Mouse (Mus musculus) heart, postnatal 36 days (tissue): ENCODE results near the gene Hoxb9. TPM values are rescaled to one million over a fixed set of nuclear protein-coding genes. Genes with fewer than 3 reads are reported as not detected.

Experiments used
- DNase-seq, 2 experiments: peaks; one replicate each; pipeline ENCODE4 v3.0.0; 2021 to 2022
- intact Hi-C: fragments of 180-260 bp; cut with DNase I; formaldehyde crosslinking; loops from one replicate; pipeline ENCODE4 v1.15.1; 2025
- total RNA-seq, 2 experiments: library from RNA; stranded (reverse); gene quantifications; 2 replicates each; pipeline ENCODE4 v1.2.3; 2021

Gene Hoxb9
- total RNA-seq, 2 experiments from 2014 or later, result not detected

DNA sequence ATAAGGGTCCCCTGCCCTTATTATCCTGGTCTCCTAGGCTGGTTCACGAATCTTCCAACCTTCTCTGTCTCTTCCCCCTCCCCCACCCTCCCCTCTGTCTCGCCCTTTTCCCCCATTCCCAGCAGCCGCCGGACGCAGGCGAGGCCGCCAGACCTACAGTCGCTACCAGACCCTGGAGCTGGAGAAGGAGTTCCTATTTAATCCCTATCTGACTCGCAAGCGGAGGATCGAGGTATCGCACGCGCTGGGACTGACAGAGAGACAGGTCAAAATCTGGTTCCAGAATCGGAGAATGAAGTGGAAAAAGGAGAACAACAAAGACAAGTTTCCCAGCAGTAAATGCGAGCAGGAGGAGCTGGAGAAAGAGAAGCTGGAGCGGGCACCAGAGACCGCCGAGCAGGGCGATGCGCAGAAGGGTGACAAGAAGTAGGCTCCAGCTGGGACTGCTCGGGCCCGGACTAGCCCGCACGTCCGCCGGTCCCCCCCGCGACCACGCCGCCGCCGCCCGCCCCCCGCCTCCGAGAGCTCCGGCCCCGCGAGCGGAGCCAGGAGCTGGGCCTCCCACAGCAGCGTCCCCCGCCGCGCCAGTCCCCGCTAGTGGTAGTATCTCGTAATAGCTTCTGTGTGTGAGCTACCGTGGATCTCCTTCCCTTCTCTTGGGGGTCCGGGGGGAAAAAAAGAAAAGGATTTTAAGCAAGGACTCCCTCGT lies 12.9 kb downstream of the Hoxb9 start:
- no peak for DNase-seq
- intact Hi-C loops, result loop anchor here (5.0 kb wide), 1 partner anchor 277 kb away; the partner anchor contains the start of gene Igf2bp1

DNA sequence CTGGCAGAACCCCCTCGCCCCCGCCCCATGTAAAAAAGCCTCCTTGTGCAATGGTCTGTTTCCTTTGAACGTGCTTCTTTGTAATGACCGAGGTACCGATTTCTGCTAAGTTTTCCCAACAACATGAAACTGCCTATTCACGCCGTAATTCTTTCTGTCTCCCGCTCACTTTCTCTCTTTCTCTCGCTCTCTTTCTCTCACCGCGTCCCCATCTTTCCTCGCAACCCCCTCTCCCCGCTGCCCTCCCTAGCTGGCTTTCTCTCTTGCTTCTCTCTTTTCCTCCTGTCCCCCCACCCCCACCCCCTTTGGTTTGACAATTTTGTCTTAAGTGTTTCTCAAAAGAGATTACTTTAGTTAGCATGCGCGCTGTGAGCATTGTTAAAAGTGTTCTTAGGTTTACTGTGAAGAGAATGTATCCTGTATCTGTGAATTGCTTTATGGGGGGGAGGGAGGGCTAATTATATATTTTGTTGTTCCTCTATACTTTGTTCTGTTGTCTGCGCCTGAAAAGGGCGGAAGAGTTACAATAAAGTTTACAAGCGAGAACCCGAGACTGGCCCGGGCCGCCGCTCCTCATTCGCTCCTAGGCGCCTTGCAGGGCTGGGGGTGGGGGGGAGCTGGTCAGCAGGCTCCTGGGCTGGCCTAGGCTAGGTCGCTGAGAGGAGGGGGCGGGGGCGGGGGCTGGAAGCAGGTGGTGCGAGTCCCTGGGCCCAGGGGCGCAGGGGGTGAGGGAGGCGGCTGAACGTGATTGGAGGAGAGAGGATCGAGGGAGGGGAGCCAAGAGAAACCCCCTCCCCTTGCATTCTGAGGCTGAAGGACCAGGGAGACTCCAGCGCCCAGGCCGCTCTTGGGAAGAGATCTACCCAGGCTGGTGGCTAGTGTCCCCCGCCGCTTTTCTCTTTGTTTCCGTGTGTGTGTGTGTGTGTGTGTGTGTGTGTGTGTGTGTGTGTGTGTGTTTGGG lies 13.8 kb downstream of the Hoxb9 start:
- intact Hi-C loops, result loop anchor here (5.0 kb wide), 1 partner anchor 278 kb away; the partner anchor contains the start of gene Igf2bp1
- no peak for DNase-seq

DNA sequence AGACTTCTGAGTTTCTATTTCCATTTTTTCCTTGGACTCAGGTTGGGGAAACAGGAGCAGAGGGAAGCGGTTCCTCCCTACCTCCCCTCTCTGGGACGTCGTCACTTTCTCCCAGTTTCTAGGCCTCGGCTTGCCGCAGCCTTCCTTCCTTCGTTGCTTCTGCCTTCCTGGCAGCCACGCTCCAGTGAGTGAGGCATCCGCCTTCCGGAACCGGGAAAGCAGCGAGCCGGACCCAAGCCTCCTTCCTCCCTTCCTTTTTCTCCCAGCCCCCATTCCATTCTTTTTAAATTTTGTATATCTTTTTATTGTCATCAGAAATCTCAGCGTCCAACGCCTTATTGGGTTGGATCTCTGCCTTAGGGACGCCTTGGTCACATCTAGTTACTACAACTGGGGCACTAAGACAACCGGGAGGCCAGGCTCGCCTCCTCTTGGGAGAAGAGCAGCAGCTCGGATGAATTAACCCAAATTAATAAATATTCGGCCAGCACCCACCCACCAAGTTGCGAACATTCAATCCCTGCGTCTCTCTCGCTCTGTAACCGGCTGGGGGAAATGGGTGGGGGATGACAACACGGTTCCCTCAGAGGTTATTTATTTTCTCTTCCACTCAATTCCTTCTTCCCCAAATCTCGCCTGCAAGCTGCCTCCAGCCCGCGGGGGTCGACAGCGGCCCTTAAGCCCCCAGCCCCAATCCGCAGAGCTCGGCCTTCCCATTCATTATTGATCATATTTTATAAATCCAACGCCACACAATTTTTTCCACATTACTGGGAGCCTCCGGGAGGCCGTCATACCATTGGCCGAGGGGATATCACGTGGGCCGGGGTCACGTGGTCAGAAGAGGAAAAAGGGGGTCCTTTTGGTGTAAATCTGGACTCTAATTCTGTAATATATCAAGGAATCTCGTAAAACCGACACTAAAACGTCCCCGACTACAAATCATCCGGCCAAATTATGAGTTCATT lies 14.8 kb downstream of the Hoxb9 start, which contains the start of gene Hoxb7:
Hoxb7 (plus strand) TSS at position 853 of the 968 bp plus-strand sequence.
- intact Hi-C loops, result no loop called here
- DNase-seq, result no peak

DNA sequence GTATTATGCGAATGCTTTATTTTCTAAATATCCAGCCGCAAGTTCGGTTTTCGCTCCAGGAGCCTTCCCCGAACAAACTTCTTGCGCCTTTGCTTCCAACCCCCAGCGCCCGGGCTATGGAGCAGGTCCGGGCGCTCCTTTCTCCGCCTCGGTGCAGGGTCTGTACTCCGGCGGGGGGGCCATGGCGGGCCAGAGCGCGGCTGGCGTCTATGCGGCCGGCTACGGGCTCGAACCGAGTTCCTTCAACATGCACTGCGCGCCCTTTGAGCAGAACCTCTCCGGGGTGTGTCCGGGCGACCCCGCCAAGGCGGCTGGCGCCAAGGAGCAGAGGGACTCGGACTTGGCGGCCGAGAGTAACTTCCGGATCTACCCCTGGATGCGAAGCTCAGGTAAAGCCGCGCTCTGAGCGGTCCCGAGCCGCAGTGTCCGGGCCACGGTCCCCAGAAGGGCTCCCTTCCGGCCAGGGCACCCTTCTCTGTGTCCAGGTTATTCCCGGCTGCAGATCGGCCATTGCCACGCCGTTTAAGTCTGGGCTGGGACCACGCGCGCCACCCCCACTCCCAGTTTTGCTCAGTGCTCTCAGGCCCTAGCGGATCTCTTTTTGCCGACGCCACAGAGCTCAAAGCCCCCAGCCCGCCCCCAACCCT lies 15.6 kb downstream of the Hoxb9 start:
- intact Hi-C loops, result no loop called here
- no peak for DNase-seq

DNA sequence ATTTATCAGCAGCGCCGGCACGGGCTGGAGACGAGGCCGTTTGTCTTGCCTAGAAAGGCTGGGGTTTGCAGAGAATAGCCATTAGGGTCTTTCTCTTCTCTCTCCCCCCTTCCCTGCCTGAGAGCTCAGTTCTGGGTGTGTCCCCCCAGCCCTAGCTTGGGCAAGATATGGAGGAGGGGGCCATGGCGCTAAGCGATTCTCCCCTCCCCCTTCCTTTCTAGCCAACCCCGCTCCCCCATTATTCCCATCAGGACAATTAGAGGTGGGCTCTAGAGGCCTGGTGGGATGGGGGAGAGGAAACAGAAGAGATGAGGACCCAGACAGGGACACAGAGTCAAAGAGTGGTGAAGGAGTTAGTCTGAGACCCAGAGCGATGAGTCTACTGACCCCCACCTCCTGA lies 16.2 kb downstream of the Hoxb9 start:
- intact Hi-C loops, result no loop called here
- DNase-seq, result no peak

DNA sequence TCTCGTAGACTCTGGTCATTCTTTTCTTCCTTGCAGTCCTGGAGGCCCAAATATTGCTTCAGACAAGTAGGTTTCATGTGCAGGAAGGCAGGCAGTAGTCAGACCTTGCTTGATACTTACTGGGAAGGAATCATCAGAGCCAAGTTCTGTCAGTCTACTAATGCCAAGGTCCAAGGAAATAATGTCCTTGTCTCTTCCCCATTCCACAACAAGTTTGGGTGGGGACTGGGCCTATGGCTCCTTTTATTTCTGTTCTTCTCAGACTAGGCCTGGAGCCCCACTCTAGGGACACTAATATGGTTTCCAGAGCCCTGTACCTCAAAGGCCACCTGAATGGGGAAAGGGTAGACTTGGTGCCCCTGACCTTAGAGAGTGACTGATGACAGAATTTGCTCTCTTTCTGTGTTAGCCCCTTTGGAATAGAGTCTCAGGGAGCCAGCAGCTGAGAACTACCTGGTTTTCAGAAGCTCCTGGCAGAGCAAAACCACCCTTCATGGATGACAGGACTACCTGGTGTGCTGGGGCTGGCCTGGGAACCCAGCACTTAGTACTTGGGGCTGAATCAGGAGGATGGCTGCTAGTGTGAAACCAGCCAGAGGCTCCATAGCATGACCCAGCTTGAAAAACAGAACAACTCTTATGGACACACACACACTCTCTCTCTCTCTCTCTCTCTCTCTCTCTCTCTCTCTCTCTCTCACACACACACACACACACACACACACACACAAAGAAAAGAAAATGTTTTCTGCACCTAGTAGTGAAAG lies 17.4 kb downstream of the Hoxb9 start:
- intact Hi-C loops, result no loop called here

DNA sequence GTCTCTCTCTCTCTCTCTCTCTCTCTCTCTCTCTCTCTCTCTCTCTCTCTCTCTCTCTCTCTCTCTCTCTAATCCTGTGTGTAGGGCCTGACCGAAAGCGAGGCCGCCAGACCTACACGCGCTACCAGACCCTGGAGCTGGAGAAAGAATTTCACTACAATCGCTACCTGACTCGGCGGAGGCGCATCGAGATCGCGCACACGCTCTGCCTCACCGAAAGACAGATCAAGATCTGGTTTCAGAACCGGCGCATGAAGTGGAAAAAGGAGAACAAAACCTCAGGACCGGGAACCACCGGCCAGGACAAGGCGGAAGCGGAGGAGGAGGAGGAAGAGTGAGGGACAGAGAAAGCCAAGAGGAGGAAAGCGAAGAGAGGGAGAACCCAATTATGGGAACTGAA lies 18.0 kb downstream of the Hoxb9 start:
- intact Hi-C loops, result no loop called here
- DNase-seq, result no peak

More for the DNA sequence above, 17.4 kb downstream of the Hoxb9 start:
- DNase-seq, result no peak

DNA sequence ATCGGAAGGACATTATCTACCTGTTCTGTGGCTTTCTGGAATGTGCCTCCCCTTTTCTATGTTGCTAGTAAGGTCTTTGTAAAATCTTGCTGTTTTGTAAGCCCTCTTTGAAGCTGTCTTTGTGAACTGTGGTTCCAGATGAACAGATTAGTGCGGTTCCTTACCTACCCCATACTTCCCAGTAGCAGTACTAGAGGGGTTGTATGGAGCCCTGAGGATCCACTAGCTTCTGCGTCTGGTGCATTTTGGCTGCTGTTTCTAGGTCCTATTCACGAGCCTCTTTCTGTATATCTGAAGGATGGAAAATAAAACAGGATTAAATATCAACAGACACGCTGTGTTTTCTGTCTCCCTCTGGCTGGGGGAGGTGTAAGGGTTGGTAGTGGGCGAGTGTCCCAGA lies 18.6 kb downstream of the Hoxb9 start:
- intact Hi-C loops, result no loop called here

DNA sequence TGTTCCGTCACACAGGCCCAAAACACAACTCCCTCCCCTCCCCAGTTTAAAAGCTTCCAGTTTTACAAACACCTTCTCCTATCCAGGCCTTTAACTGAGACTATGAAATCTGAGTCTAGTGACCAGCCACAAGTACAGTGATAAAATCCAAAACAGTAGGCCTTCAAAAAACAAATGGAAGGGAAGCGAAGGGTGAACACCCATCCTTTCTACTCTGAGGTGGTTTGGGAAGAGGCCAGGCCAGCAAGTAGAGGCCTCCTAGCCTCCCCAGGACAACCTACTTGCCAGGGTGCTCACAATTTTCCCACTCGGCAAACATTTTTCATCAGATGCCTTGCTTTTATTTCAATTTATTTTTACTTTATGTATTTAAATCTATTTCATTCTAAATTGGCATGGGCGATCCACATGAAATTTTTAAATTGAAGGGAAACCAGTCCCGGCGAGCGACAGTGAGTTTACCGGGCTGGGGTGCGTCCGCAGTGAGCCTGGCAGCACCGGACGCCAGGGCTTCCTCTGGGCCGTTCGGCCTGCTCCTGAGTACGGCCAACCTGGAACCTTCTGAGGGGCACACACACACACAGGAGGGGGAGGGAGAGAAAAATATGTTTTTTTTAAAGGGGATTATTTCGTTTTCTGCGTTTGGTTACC lies 19.6 kb downstream of the Hoxb9 start:
- no peak for DNase-seq
- intact Hi-C loops, result no loop called here

More for the DNA sequence above, 18.6 kb downstream of the Hoxb9 start:
- no peak for DNase-seq

DNA sequence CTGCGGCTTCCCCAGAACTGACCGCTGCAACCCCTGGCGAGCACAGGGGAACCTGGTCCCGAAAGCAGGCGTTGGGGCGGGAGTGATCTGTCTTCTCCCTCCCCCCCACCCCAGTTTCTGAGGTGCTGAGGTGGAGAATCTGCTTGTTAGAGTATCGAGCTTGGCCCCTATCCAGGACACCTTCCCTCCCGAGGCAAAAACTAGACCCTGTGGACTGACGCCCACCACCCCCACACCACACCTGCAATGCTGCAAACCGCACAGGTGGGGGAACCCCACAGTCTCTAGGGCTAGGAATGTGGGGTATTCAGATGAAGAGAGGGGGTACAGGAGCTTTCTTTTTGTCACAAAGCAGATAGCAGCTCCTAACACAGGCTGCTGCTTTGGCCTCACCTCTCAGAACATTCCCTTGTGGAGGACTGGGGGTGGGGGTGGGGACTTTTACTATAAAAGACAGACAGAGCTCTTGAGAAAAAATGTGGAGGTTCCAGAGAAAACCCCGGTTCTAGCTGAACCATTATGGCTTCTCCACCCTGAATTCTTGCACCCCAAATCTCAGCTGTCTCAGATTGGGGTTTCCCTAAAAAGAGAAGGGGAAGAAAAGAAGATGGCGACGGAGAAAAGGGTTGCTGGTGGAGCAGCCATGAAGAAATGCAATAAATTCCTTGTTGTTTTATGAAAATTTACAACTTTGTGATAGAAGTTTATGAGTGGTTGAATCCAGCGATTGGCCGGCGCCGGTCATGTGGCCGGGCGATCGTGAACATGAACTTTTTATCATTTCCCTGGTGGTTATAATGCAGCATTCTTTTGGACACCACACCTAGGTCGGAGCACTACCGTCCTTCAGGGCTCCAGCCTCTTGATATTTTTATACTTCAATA lies 20.7 kb downstream of the Hoxb9 start, which contains the start of gene Hoxb6:
Hoxb6 (plus strand) TSS at position 796 of the 884 bp plus-strand sequence.
- DNase-seq, result no peak
- intact Hi-C loops, result no loop called here

DNA sequence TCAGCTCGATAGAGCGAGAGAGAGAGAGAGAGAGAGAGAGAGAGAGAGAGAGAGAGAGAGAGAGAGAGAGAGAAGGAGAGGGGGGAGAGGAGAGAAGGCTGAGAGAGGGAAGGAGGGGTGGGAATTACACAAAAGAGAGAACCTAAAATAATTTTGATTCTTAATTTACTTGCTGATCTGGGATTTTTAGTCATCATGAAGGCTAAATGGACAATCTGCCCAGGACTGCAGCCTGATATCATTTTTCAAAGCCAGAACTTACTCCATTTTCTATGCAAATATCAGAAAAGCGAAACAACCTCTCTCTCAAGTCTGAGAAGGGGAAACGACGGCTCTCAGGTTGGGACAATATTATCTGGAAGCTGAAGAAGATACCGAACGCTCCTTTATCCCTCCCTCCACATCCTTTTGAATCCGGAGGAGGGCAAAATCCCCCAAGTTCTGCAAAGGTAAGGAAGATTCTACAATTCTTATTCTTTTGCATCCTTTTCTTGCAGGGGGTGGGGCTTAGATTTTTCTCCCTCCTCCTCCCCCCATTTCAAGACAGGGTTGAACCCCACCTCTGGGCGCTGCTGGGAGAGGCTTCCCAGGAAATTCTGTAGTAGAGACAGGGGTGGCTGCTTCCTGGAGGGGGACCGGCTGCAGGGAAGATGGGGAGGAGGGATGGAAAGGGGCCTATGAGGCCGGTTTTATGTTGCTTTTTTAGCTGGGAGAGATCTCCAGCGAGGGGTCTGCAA lies 21.5 kb downstream of the Hoxb9 start:
- DNase-seq, result no peak
- intact Hi-C loops, result no loop called here

DNA sequence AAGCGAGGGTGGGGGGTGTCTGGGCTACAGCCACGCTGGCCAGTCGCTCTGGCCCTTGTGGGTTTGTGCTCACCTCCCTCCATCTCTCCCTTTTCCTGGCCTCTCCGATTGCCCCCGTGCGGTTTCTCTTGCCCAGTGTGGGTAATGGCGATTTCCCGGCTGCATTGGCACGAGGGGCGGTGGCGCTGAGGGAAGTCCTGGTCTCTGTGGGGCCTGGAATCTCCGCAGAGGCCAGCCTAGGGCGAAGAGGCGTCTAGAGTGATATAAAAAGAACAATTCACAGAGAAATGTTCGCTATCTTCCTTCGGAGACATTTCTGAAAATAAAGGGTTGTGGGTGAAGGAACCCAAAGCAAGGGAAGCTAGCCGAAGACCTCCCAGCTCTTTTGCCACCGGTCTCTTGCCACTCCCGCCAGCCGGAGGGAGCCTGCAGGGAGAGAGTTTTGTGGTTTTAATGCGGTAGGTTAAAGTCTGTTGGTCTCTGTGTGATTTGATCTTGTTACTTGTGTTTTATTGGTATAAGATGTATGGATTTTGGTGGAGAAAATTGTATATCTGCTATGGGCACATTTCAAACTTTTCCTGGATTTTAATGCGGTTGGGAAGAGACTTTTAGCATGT lies 22.2 kb downstream of the Hoxb9 start:
- intact Hi-C loops, result no loop called here
- no peak for DNase-seq

DNA sequence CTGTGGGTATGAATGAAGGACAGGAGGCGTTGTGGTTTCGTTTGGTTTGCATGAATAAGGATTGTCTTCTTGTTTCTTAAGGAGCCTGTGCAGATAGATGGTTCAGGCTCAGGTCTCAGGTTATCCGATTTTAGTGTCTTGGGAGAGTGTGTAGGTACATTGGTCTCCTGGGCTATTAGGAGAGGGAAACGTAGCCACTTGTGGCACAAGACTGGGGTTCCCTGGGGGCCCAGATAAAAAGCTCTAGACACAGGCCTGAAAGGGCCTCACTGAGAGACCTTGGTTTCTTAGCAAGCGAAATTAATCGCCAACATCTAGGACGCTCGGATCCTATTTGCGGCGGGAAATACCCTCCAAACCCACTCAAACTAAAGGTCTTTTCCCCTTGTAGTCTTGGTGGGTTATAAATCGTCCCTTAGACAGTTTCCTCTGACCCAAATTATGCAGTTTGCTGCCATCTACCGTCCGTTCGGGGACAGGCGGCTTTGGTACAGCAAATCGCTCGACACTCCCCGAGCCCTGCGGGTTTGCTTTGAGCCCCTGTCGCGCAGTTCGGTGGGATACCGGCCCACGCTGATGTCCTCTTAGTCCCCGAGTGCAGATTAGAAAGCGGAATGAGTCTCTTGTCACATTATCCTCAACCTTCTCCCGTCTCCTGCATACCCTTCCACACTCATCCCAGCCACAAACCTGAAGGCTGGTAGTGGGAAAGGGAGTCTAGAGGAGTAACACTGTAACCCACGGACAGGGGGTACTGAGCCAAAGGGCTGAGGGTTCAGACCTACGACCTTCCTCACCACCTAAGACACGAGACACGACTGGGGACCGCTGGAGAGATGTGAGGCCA lies 23.2 kb downstream of the Hoxb9 start:
- intact Hi-C loops, result loop anchor here (2.0 kb wide), 1 partner anchor 14 kb away; the partner anchor contains the start of gene Hoxb8
- DNase-seq, result peak; percentile 69 to 74

DNA sequence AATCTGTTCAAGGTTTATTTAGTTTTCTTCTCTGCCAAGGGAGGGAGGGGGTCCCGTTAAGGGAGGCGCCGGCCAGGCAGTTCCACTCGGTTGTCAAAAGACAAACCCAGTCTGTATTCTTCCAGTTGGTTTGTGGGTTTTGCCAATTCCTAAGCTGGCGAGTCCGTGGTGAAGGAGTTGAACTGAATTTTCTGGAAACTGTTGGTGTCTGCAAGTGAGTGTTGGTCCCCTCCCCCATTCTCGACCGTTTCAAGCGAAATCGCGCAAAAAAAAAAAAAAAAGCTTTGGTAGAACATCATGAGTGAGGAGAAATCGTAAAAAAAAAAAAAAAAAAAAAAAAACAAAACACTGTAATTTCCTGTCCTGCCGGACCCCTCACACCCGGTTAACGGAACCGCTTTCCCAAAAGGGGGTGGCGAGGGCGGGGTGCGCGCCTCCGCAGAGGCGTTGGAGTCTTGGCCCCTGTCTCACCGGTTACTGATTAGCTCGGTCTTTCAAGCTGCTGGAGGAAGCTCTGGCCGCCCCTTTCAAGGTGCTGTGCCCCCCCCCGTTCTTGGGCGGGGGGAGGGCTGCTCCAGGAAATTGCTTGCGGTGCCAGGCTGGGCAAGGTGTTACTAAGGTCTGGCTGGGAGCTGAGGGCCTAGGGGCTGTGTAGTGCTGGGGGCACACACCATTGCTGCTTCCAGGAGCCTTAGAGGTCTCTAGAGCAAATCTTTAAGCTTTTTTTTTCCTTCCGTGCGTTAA lies 24.0 kb downstream of the Hoxb9 start:
- intact Hi-C loops, result loop anchor here (2.0 kb wide), 1 partner anchor 14 kb away; the partner anchor contains the start of gene Hoxb8
- no peak for DNase-seq

DNA sequence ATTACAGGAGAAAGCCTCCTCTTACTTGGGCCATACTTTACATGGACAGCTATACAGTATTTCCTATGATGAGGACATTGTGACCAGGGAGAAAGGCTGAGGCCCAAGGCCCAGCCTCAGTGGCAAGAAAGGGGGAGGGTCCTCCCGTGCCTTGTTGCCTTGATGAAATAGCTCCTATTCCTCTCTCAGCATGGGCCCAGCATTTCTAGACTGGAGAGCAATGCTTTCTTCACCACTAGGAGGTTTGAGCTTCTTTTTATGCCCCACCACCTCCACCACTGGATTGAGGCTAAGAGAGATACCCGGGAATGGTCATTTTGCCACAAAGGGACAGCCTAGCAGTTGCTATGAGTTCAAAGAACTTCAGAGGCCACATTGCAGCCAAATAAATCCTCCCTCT lies 25.7 kb downstream of the Hoxb9 start:
- DNase-seq, result no peak
- intact Hi-C loops, result no loop called here
